Mouse (Mus musculus): Measurements from ENCODE around the gene Ermard.

The Ermard gene

DNA sequence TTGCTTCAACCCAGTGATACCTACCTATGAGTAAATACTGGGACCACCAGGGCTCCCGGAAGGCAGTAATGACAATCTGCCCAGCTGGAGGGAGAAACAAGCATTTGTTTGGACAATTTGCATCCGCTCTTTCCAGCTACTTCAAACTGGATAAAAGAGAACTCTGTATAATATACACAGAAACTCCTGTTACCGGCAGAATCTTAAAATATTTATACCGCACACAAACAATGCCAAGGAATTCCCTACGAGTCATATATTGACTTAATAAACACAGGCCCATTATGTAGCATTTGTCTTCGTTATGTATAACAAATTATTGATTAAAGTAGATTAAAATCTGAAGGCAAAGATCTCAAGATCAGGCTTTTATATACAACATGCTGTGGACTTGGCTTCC lies 79.6 kb downstream of the Ermard start:
- DNase-seq (ENCODE audit: low read depth) = no peak

DNA sequence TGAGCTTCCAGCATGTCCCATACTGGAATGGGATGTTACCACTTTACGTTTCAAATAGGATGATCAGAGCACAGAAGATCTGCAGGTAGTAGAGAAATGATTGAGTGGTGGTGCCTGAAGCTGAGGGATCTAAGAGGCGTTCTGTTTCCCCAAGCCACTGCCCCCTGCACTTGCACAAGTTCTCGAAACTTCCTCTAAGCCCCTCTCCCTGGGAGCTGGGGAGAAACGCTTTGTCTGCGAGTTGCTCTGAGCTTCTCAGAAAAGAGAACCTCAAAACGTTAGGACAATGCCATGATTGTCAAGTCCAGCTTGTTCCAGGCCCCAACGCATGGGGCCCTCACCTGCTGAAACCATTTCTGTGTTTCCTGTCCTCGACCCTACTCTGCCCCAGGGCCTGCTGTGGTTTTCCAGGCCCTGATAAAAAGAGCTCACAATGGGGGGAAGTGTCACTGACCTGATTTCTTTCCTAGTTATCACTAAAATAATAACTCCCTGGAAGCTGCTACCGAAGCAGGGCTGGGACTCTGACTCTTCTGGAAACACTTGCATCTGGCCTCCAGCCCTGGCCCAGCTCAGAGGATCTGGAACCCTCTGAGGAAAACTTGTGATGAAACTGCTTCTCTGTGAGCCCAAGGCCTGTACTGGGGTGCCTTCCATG lies 88.8 kb downstream of the Ermard start:
- no peak for DNase-seq (ENCODE audit: low read depth)

DNA sequence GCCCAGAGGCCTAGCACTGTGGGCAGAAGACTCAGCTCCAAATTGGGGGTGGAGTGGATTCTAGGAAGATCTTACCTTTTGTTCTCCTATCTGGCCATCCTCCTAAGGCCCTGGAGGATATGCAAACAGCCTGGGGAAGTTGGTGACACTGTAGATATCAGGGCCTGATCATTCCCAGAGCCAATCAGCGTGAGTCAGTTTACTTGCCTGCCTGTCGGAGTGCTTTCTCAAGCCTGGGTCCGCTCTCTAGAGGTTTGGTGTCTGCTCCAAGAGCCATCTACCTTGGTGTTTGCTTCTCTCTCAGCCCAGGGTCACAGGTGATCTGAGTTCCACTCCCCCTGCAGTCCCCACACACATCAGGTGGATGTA lies 89.3 kb downstream of the Ermard start:
- DNase-seq (ENCODE audit: low read depth) = no peak

- no peak for DNase-seq (ENCODE audit: low read depth)
These were observed 94.1 kb downstream of the Ermard start for GRCm38 (mm10) chr17:15134905-15135669.

DNA sequence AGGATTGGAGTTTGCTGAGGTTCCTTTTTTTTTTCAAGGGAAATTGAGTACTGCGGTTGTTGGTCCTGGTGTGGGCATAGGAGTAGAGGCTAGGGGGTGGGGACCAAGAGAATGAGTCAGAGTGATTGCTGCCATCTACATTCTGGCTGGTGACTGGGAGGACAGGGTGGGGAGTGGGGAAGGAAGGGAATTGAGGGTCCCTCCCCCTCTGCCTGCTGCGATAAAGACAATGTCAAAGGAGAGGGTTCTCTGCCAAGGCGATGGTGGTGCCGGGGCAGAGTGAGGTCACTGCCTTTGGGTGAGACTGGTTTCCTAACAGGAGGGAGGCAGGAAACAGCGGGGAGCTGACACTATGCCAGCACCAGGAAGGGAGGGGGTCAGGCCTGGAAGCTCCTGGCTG lies 96.4 kb downstream of the Ermard start:
- DNase-seq (ENCODE audit: low read depth) = no peak
